Mouse (Mus musculus) Patski (cell line): ENCODE measurements around the gene Tnnt3. TPM values are rescaled to one million over a fixed set of nuclear protein-coding genes. Genes with fewer than 3 reads are reported as not detected.

Experiments used
- ATAC-seq: fragments of 100-300 bp; one replicate; pipeline ENCODE4 v1.8.0; 2021
- CTCF ChIA-PET: fragments of 350-600 bp; sonication (Branson Sonifier 250); formaldehyde crosslinking; loops from one replicate; lab custom pipeline; 2022; ENCODE audit warnings: inconsistent platforms; lab: Charles Lee
- POLR2A ChIA-PET: fragments of 350-600 bp; sonication (Branson Sonifier 250); formaldehyde crosslinking; loops from one replicate; lab custom pipeline; 2022; ENCODE audit warnings: antibody characterized with exemption, inconsistent platforms; lab: Charles Lee
- DNase-seq: peaks from one replicate; pipeline ENCODE4 v3.0.0-alpha.2; 2011; ENCODE audit warnings: low read depth, low spot score
- H3K27me3 ChIP-seq: fragments of 371-371 bp; one replicate; pipeline ENCODE4 v1.5.1; 2021
- CTCF ChIP-seq: fragments of 100-300 bp; IDR thresholded peaks from one replicate; pipeline ENCODE4 v1.5.1; 2021
- in situ Hi-C: fragments of 300-500 bp; cut with MboI; formaldehyde crosslinking; loops from 3 replicates; pipeline ENCODE4 v1.11.1; 2018; ENCODE audit warnings: low pct_unique_long_range_greater_than_20kb, mixed read lengths
- polyA plus RNA-seq: library from polyadenylated mRNA; unstranded; gene quantifications from one replicate; pipeline ENCODE4 v1.2.3, GENCODE M21; 2021

The Tnnt3 gene
- polyA plus RNA-seq, 1 experiment from 2014 or later: 0.22 TPM

GRCm38 (mm10) chr7:142461446-142461845 lies 37.2 kb upstream of the Tnnt3 start:
- ChIA-PET POLR2A (no interaction called here), CTCF (interaction anchor here (0.7 to 1.9 kb wide), 3 partner anchors 9 to 27 kb away, joined by 3 to 4 read pairs (median 3); no protein-coding TSS in a partner anchor)
- ATAC-seq: no peak
- no peak for DNase-seq
- no peaks in the 10 kb centered on the region for H3K27me3 ChIP-seq
- in situ Hi-C loops: no loop called here
- no peak for TF ChIP-seq CTCF

GRCm38 (mm10) chr7:142462190-142462589 lies 36.4 kb upstream of the Tnnt3 start:
- ChIA-PET POLR2A (no interaction called here), CTCF (interaction anchor here (1.4 kb wide), 1 partner anchor 24 kb away, joined by 3 read pairs; no protein-coding TSS in a partner anchor)
- ATAC-seq (no peak), DNase-seq (no peak)
- TF ChIP-seq CTCF: no peak
- no peaks in the 10 kb centered on the region for H3K27me3 ChIP-seq
- in situ Hi-C loops: no loop called here

GRCm38 (mm10) chr7:142462594-142463078 lies 36.0 kb upstream of the Tnnt3 start:
- no peaks in the 10 kb centered on the region for H3K27me3 ChIP-seq
- ChIA-PET POLR2A (no interaction called here), CTCF (interaction anchor here (1.4 kb wide), 1 partner anchor 24 kb away, joined by 3 read pairs; no protein-coding TSS in a partner anchor)
- peak; percentile 42 for ATAC-seq
- no peak for TF ChIP-seq CTCF
- in situ Hi-C loops: no loop called here
- DNase-seq: no peak

GRCm38 (mm10) chr7:142470171-142470691 lies 28.4 kb upstream of the Tnnt3 start:
- POLR2A ChIA-PET: no interaction called here
- no peak for TF ChIP-seq CTCF
- ATAC-seq (peak; percentile 20), DNase-seq (no peak)
- CTCF ChIA-PET: interaction anchor here (0.9 to 2.3 kb wide), 4 partner anchors 11 to 34 kb away, joined by 3 to 4 read pairs (median 3); no protein-coding TSS in a partner anchor
- in situ Hi-C loops: no loop called here
- no peaks in the 10 kb centered on the region for H3K27me3 ChIP-seq

- TF ChIP-seq CTCF: no peak
- in situ Hi-C loops: no loop called here
- POLR2A ChIA-PET: interaction anchor here (0.7 kb wide), 1 partner anchor 34 kb away, joined by 4 read pairs; no protein-coding TSS in a partner anchor
- CTCF ChIA-PET: interaction anchor here (1.0 to 2.3 kb wide), 3 partner anchors 14 to 35 kb away, joined by 3 to 4 read pairs (median 3); no protein-coding TSS in a partner anchor
- peak; percentile 88 for DNase-seq
- no peaks in the 10 kb centered on the region for H3K27me3 ChIP-seq
- ATAC-seq: peak; percentile 92
Measured at GRCm38 (mm10) chr7:142470808-142471413, 27.7 kb upstream of the Tnnt3 start.

GRCm38 (mm10) chr7:142471414-142471861 lies 27.2 kb upstream of the Tnnt3 start:
- in situ Hi-C loops: no loop called here
- TF ChIP-seq CTCF: no peak
- CTCF ChIA-PET: interaction anchor here (0.9 to 2.3 kb wide), 3 partner anchors 12 to 32 kb away, joined by 3 to 4 read pairs (median 3); no protein-coding TSS in a partner anchor
- POLR2A ChIA-PET: interaction anchor here (0.7 kb wide), 1 partner anchor 34 kb away, joined by 4 read pairs; no protein-coding TSS in a partner anchor
- H3K27me3 ChIP-seq: no peaks in the 10 kb centered on the region
- no peak for DNase-seq
- ATAC-seq: no peak

GRCm38 (mm10) chr7:142471884-142472570 lies 26.6 kb upstream of the Tnnt3 start:
- DNase-seq: no peak
- H3K27me3 ChIP-seq: no peaks in the 10 kb centered on the region
- no peak for ATAC-seq
- TF ChIP-seq CTCF: no peak
- CTCF ChIA-PET: interaction anchor here (0.9 to 2.3 kb wide), 5 partner anchors 11 to 33 kb away, joined by 3 to 4 read pairs (median 3); partner anchors contain the start of gene Lsp1
- POLR2A ChIA-PET: no interaction called here
- in situ Hi-C loops: no loop called here

GRCm38 (mm10) chr7:142472936-142473335 lies 25.7 kb upstream of the Tnnt3 start:
- in situ Hi-C loops: no loop called here
- POLR2A ChIA-PET: no interaction called here
- DNase-seq (no peak), ATAC-seq (no peak)
- CTCF ChIA-PET: interaction anchor here (0.9 to 1.0 kb wide), 2 partner anchors 12 to 33 kb away, joined by 3 read pairs; partner anchors contain the start of gene Lsp1
- no peak for TF ChIP-seq CTCF
- H3K27me3 ChIP-seq: no peaks in the 10 kb centered on the region

- no peak for TF ChIP-seq CTCF
- CTCF ChIA-PET: no interaction called here
- in situ Hi-C loops: no loop called here
- DNase-seq (no peak), ATAC-seq (no peak)
- POLR2A ChIA-PET: no interaction called here
- no peaks in the 10 kb centered on the region for H3K27me3 ChIP-seq
Measured at GRCm38 (mm10) chr7:142473476-142473875, 25.2 kb upstream of the Tnnt3 start.

GRCm38 (mm10) chr7:142474799-142475198 lies 23.8 kb upstream of the Tnnt3 start:
- POLR2A ChIA-PET: no interaction called here
- CTCF ChIA-PET: no interaction called here
- no peaks in the 10 kb centered on the region for H3K27me3 ChIP-seq
- DNase-seq (no peak), ATAC-seq (no peak)
- in situ Hi-C loops: no loop called here
- TF ChIP-seq CTCF: no peak
